Mouse (Mus musculus) stomach, embryonic 14.5 days (tissue): ENCODE measurements around the gene Fam32a. TPM values are rescaled to one million over a fixed set of nuclear protein-coding genes. Genes with fewer than 3 reads are reported as not detected.

Source experiments
- ATAC-seq: fragments of 200-750 bp; cut with Nextera tagmentation; 2 replicates; pipeline ENCODE4 v1.8.0; 2017; ENCODE audit warnings: low read depth, moderate TSS enrichment; ENCODE audit not compliant: insufficient number of reproducible peaks, insufficient read depth, low FRiP score
- H3K27ac ChIP-seq: fragments of 300-500 bp; sonication (generic); 2 replicates; pipeline ENCODE4 v1.5.1; 2014; ENCODE audit warnings: mild to moderate bottlenecking, low read length, moderate library complexity, mixed read lengths
- H3K27me3 ChIP-seq: fragments of 300-500 bp; sonication (generic); 2 replicates; pipeline ENCODE4 v1.6.1; 2014; ENCODE audit warnings: low read length, control low read depth, mixed read lengths; ENCODE audit not compliant: control insufficient read depth, insufficient read depth
- H3K36me3 ChIP-seq: fragments of 300-500 bp; sonication (generic); 2 replicates; pipeline ENCODE4 v1.6.1; 2014; ENCODE audit warnings: mild to moderate bottlenecking, control low read depth, low read length, moderate library complexity, mixed read lengths; ENCODE audit not compliant: control insufficient read depth, insufficient read depth
- H3K4me1 ChIP-seq: fragments of 300-500 bp; sonication (generic); 2 replicates; pipeline ENCODE4 v1.6.1; 2014; ENCODE audit warnings: low read length, control low read depth, mixed read lengths; ENCODE audit not compliant: control insufficient read depth, insufficient read depth
- H3K4me2 ChIP-seq: fragments of 300-500 bp; sonication (generic); replicated peaks from 2 replicates; pipeline ENCODE4 v1.6.1; 2014; ENCODE audit warnings: low read depth, low read length, control low read depth
- H3K4me3 ChIP-seq: fragments of 300-500 bp; sonication (generic); 2 replicates; pipeline ENCODE4 v1.5.1; 2014; ENCODE audit warnings: low read depth, low read length, control low read depth
- H3K9ac ChIP-seq: fragments of 300-500 bp; sonication (generic); replicated peaks from 2 replicates; pipeline ENCODE4 v1.6.1; 2014; ENCODE audit warnings: low read depth, mild to moderate bottlenecking, control low read depth, low read length, moderate library complexity, mixed read lengths
- H3K9me3 ChIP-seq: fragments of 300-500 bp; sonication (generic); 2 replicates; pipeline ENCODE4 v1.6.1; 2016; ENCODE audit warnings: low read depth, low read length, control low read depth; ENCODE audit not compliant: control insufficient read depth
- WGBS: fragments of 180-500 bp; shearing (Covaris S2); extraction: QIAGEN DNeasy Blood & Tissue Kit; methylation state at CpG from one replicate; pipeline ENCODE4 v1.1.7; 2014; 5-methylcytosine and 5-hydroxymethylcytosine counted together
- polyA plus RNA-seq: library from polyadenylated mRNA; unstranded; fragments of >200 nt; fragmentation: Nextera tagmentation; extraction: Ambion mirVana; gene quantifications from 2 replicates; pipeline ENCODE4 v1.2.1, GENCODE M21; 2014

Fam32a gene
- polyA plus RNA-seq, 1 experiment from 2014 or later: 66.9 TPM

GRCm38 (mm10) chr8:72220758-72221157 is 1.2 kb downstream of the Fam32a start:
- peak overlapping the region; percentile 51 for H3K4me2 ChIP-seq
- H3K27me3 ChIP-seq: no peaks in the 10 kb centered on the region
- no peak for ATAC-seq
- WGBS: 86% methylated on average over 4 of the region's 4 CpGs
- no peak overlapping the region; the same call in 1 of the 2 replicates for H3K9ac ChIP-seq
- no peaks in the 10 kb centered on the region for H3K9me3 ChIP-seq
- H3K4me1 ChIP-seq: peaks cover 12% of the 10 kb centered on the region
- peaks cover 23% of the 10 kb centered on the region for H3K36me3 ChIP-seq
- H3K4me3 ChIP-seq: peak overlapping the region; percentile 67; the same call in 1 of the 2 replicates
- no peak overlapping the region for H3K27ac ChIP-seq

GRCm38 (mm10) chr8:72222656-72223055 is 3.1 kb downstream of the Fam32a start:
- H3K4me3 ChIP-seq: no peak overlapping the region
- WGBS: 90% methylated on average over 5 of the region's 5 CpGs
- no peak for ATAC-seq

GRCm38 (mm10) chr8:72239499-72240402 is 20.2 kb downstream of the Fam32a start, which contains the start of gene Ap1m1:
Gene Ap1m1 (plus strand): TSS chr8:72240018.
- Histone ChIP-seq H3K4me2 (peak within 1 kb of the TSS; percentile 68), H3K27ac (peak within 1 kb of the TSS; percentile 84), H3K9me3 (no peaks in the 10 kb centered on the region), H3K9ac (peak within 1 kb of the TSS; percentile 53), H3K27me3 (no peaks in the 10 kb centered on the region), H3K4me3 (peak within 1 kb of the TSS; percentile 68), H3K4me1 (peaks cover 5% of the 10 kb centered on the region; the same call in 1 of the 2 replicates), H3K36me3 (no peaks in the 10 kb centered on the region)
- peak; percentile 94 for ATAC-seq
- under 1% methylated on average over 54 of the region's 54 CpGs for WGBS

More at GRCm38 (mm10) chr8:72222656-72223055, 3.1 kb downstream of the Fam32a start:
- peaks cover 12% of the 10 kb centered on the region for H3K4me1 ChIP-seq
- H3K4me2 ChIP-seq: no peak overlapping the region
- no peaks in the 10 kb centered on the region for H3K27me3 ChIP-seq
- peaks cover 23% of the 10 kb centered on the region for H3K36me3 ChIP-seq
- no peak overlapping the region for H3K27ac ChIP-seq
- no peaks in the 10 kb centered on the region for H3K9me3 ChIP-seq
- H3K9ac ChIP-seq: no peak overlapping the region

GRCm38 (mm10) chr8:72240403-72240763 is 20.9 kb downstream of the Fam32a start:
- WGBS: 1% methylated on average over 24 of the region's 24 CpGs
- Histone ChIP-seq H3K9me3 (no peaks in the 10 kb centered on the region), H3K4me1 (peaks cover 5% of the 10 kb centered on the region; the same call in 1 of the 2 replicates), H3K27ac (peak overlapping the region; percentile 84), H3K4me2 (peak overlapping the region; percentile 68), H3K36me3 (no peaks in the 10 kb centered on the region), H3K9ac (peak overlapping the region; percentile 53), H3K4me3 (peak overlapping the region; percentile 68), H3K27me3 (no peaks in the 10 kb centered on the region)
- ATAC-seq: peak; percentile 60

GRCm38 (mm10) chr8:72240951-72241350 is 21.4 kb downstream of the Fam32a start:
- H3K4me1 ChIP-seq: peaks cover 5% of the 10 kb centered on the region; the same call in 1 of the 2 replicates
- ATAC-seq: no peak
- WGBS: 63% methylated on average over 7 of the region's 7 CpGs
- no peaks in the 10 kb centered on the region for H3K9me3 ChIP-seq
- no peak overlapping the region for H3K27ac ChIP-seq
- H3K36me3 ChIP-seq: no peaks in the 10 kb centered on the region
- H3K9ac ChIP-seq: peak overlapping the region; percentile 53; the same call in 1 of the 2 replicates
- H3K4me2 ChIP-seq: peak overlapping the region; percentile 68
- H3K4me3 ChIP-seq: peak overlapping the region; percentile 68
- H3K27me3 ChIP-seq: no peaks in the 10 kb centered on the region

GRCm38 (mm10) chr8:72242226-72242625 is 22.7 kb downstream of the Fam32a start:
- 96% methylated on average over 1 of the region's 1 CpGs for WGBS
- Histone ChIP-seq H3K4me1 (peaks cover 5% of the 10 kb centered on the region; the same call in 1 of the 2 replicates), H3K4me2 (no peak overlapping the region), H3K27ac (no peak overlapping the region), H3K4me3 (no peak overlapping the region), H3K9ac (no peak overlapping the region), H3K36me3 (peaks cover 4% of the 10 kb centered on the region; the same call in 1 of the 2 replicates), H3K27me3 (no peaks in the 10 kb centered on the region), H3K9me3 (no peaks in the 10 kb centered on the region)
- ATAC-seq: no peak

- Histone ChIP-seq H3K4me2 (no peak overlapping the region), H3K36me3 (peaks cover 4% of the 10 kb centered on the region; the same call in 1 of the 2 replicates), H3K4me3 (no peak overlapping the region), H3K27ac (no peak overlapping the region), H3K9ac (no peak overlapping the region), H3K27me3 (no peaks in the 10 kb centered on the region), H3K4me1 (peaks cover 5% of the 10 kb centered on the region; the same call in 1 of the 2 replicates), H3K9me3 (no peaks in the 10 kb centered on the region)
- no peak for ATAC-seq
- WGBS: 80% methylated on average over 2 of the region's 2 CpGs
Measured at GRCm38 (mm10) chr8:72244610-72245009, 25.1 kb downstream of the Fam32a start.

- 53% methylated on average over 7 of the region's 7 CpGs for WGBS
Measured at GRCm38 (mm10) chr8:72257171-72257901, 37.8 kb downstream of the Fam32a start.

More at GRCm38 (mm10) chr8:72257171-72257901, 37.8 kb downstream of the Fam32a start:
- peaks cover 8% of the 10 kb centered on the region; the same call in 1 of the 2 replicates for H3K36me3 ChIP-seq
- no peaks in the 10 kb centered on the region for H3K4me1 ChIP-seq
- H3K9ac ChIP-seq: no peak overlapping the region
- ATAC-seq: no peak
- no peak overlapping the region for H3K4me3 ChIP-seq
- H3K9me3 ChIP-seq: no peaks in the 10 kb centered on the region
- no peak overlapping the region for H3K4me2 ChIP-seq
- H3K27ac ChIP-seq: no peak overlapping the region
- H3K27me3 ChIP-seq: no peaks in the 10 kb centered on the region
